Mouse (Mus musculus): ENCODE data around the gene Nup133.

GRCm38 (mm10) chr8:123982291-123982793 is 33.3 kb upstream of the Nup133 start:
- no peak for TF ChIP-seq CTCF (IDR thresholded peaks at IDR 0.05; ENCODE audit: extremely low read depth, insufficient read depth, insufficient read length, insufficient replicate concordance)
- TF ChIP-seq POLR2A (IDR thresholded peaks at IDR 0.05; ENCODE audit: low read depth, low read length), result no peak

Measured in spleen, adult 2 months (tissue).